Mouse (Mus musculus) gastrocnemius, postnatal 10 days (tissue): ENCODE measurements around the gene Fkbp15. TPM values are rescaled to one million over a fixed set of nuclear protein-coding genes. Genes with fewer than 3 reads are reported as not detected.
"Not testable (repeated sequence)": the region's sequence is repeated elsewhere in the genome, so short reads cannot be mapped to it uniquely, and the experiment has no call there.

ENCODE experiments used
- DNase-seq: peaks from one replicate; pipeline ENCODE4 v3.0.0; 2021; ENCODE audit warnings: mixed read lengths
- total RNA-seq, 2 experiments: library from RNA; stranded (reverse); gene quantifications; 2 replicates each; pipeline ENCODE4 v1.2.3; 2021

Gene Fkbp15
- total RNA-seq, 2 experiments from 2014 or later: 18.0 to 22.0 TPM

- DNase-seq: no peak
Observed at GRCm38 (mm10) chr4:62281319-62281718, 79.0 kb downstream of the Fkbp15 start.

- DNase-seq: no peak
Observed at GRCm38 (mm10) chr4:62278081-62278480, 82.3 kb downstream of the Fkbp15 start.

GRCm38 (mm10) chr4:62277222-62277621 lies 83.1 kb downstream of the Fkbp15 start:
- DNase-seq: no peak

GRCm38 (mm10) chr4:62276642-62277041 lies 83.7 kb downstream of the Fkbp15 start:
- DNase-seq: no peak

- no peak for DNase-seq
Observed at GRCm38 (mm10) chr4:62274841-62275536, 85.4 kb downstream of the Fkbp15 start.

GRCm38 (mm10) chr4:62273916-62274315 lies 86.4 kb downstream of the Fkbp15 start:
- DNase-seq: no peak

- no peak for DNase-seq
Observed at GRCm38 (mm10) chr4:62272696-62273095, 87.7 kb downstream of the Fkbp15 start.

- no peak for DNase-seq
Observed at GRCm38 (mm10) chr4:62267101-62267500, 93.2 kb downstream of the Fkbp15 start.

GRCm38 (mm10) chr4:62266016-62266415 lies 94.3 kb downstream of the Fkbp15 start:
- not testable (repeated sequence) for DNase-seq

GRCm38 (mm10) chr4:62265154-62265836 lies 95.1 kb downstream of the Fkbp15 start:
- DNase-seq: no peak

- no peak for DNase-seq
Observed at GRCm38 (mm10) chr4:62263133-62263844, 97.1 kb downstream of the Fkbp15 start.

GRCm38 (mm10) chr4:62262276-62262675 lies 98.1 kb downstream of the Fkbp15 start, which contains the start of gene Slc31a2:
Gene Slc31a2, plus strand, starts transcription at chr4:62262562.
- DNase-seq: no peak

GRCm38 (mm10) chr4:62256931-62257330 lies 103.4 kb downstream of the Fkbp15 start:
- peak; percentile 44 for DNase-seq

- DNase-seq: no peak
Observed at GRCm38 (mm10) chr4:62254551-62254950, 105.8 kb downstream of the Fkbp15 start.

GRCm38 (mm10) chr4:62251776-62252175 lies 108.6 kb downstream of the Fkbp15 start:
- DNase-seq: no peak

- DNase-seq: no peak
Observed at GRCm38 (mm10) chr4:62250896-62251544, 109.3 kb downstream of the Fkbp15 start.

Other genes with a start within 250 kb of the Fkbp15 start
- not detected for gene Mup21, start 209.7 kb downstream of the Fkbp15 start, total RNA-seq
- 1 to 10 TPM; 3.0 to 3.3 TPM for gene Zfp37, start 129.5 kb downstream of the Fkbp15 start, total RNA-seq
- gene Slc31a2, start 98.0 kb downstream of the Fkbp15 start, total RNA-seq: 1 to 10 TPM; 6.6 to 9.2 TPM
- 10 to 100 TPM; 12.4 to 16.6 TPM for gene Slc31a1, start 179 bp upstream of the Fkbp15 start, total RNA-seq
- 10 to 100 TPM; 53.5 to 59.4 TPM for gene Cdc26, start 48.1 kb upstream of the Fkbp15 start, total RNA-seq
- gene Prpf4, start 48.2 kb upstream of the Fkbp15 start, total RNA-seq: 10 to 100 TPM; 13.5 to 13.6 TPM
- not detected for gene Rnf183, start 74.7 kb upstream of the Fkbp15 start, total RNA-seq
- gene Wdr31, start 110.3 kb upstream of the Fkbp15 start, total RNA-seq: under 1 TPM; 0.27 to 0.54 TPM
- gene Bspry, start 119.5 kb upstream of the Fkbp15 start, total RNA-seq: under 1 TPM; 0.66 to 0.70 TPM
- gene Hdhd3, start 142.9 kb upstream of the Fkbp15 start, total RNA-seq: 1 to 10 TPM; 3.9 to 6.2 TPM
- gene Alad, start 159.4 kb upstream of the Fkbp15 start, total RNA-seq: 10 to 100 TPM; 26.9 to 30.0 TPM
- 10 to 100 TPM; 20.9 to 21.8 TPM for gene Pole3, start 164.5 kb upstream of the Fkbp15 start, total RNA-seq
- gene 4933430I17Rik, start 164.8 kb upstream of the Fkbp15 start, total RNA-seq: under 1 TPM; 0.18 to 0.26 TPM
- gene Rgs3, start 199.3 kb upstream of the Fkbp15 start, total RNA-seq: 10 to 100 TPM; 20.1 to 32.8 TPM